Comparison of ENCODE assay signal across 8 mouse cellular contexts in genomic region chrX:153832606-153833005, GRCm38 (mm10). TPM values are rescaled to one million over a fixed set of nuclear protein-coding genes. Genes with fewer than 3 reads are reported as not detected.
DNase-seq lines count a peak whose midpoint lies in the region; ATAC-seq lines count a peak whose summit lies in the region.

No protein-coding gene starts in this region.

- WGBS in forebrain, embryonic 14.5 days, result 33% methylated on average over 14 of the region's 14 CpGs
- WGBS in liver, embryonic 13.5 days (ENCODE audit: insufficient replicate concordance), result 16% methylated on average over 14 of the region's 14 CpGs

- peak overlapping the region; percentile 62 for H3K9ac ChIP-seq in forebrain, embryonic 14.5 days (ENCODE audit: low read length)
- H3K9ac ChIP-seq in liver, embryonic 13.5 days, result no peak overlapping the region

- H3K4me3 ChIP-seq in brown adipose tissue, adult 24 weeks (ENCODE audit: insufficient read depth, low read depth, low read length), result peak overlapping the region; percentile 59
- peak overlapping the region; percentile 47 for H3K4me3 ChIP-seq in forebrain, embryonic 14.5 days (ENCODE audit: low read depth, low read length)
- H3K4me3 ChIP-seq in liver, embryonic 13.5 days (replicated peaks), result peak overlapping the region; percentile 47

- H3K4me1 ChIP-seq in brown adipose tissue, adult 24 weeks (ENCODE audit: control insufficient read depth, insufficient read depth, insufficient read length, low read length), result no peaks in the 10 kb centered on the region
- no peaks in the 10 kb centered on the region for H3K4me1 ChIP-seq in forebrain, embryonic 14.5 days (ENCODE audit: control insufficient read depth, insufficient read depth, low read length)
- no peaks in the 10 kb centered on the region for H3K4me1 ChIP-seq in liver, embryonic 13.5 days (replicated peaks)

- peak; percentile 1 for DNase-seq in left cerebral cortex, adult 11 months (ENCODE audit: low spot score)
- no peak for DNase-seq in left cerebral cortex, postnatal 10 days (ENCODE audit: extremely low spot score in 1 of 2, low spot score in 2 of 2)
- DNase-seq in forebrain, embryonic 14.5 days (ENCODE audit: low spot score), result peak; percentile 0
- no peak for DNase-seq in liver, embryonic 13.5 days
- DNase-seq in adrenal gland, adult 8-10 months, result no peak
- no peak for DNase-seq in cerebellum, adult 9-11 months
- no peak for DNase-seq in kidney, postnatal 14 days

- intact Hi-C loops in left cerebral cortex, postnatal 10 days (cut with DNase I), result no loop called here

- peak overlapping the region; percentile 53 for H3K4me2 ChIP-seq in forebrain, embryonic 14.5 days (ENCODE audit: low read length)
- peak overlapping the region; percentile 48 for H3K4me2 ChIP-seq in liver, embryonic 13.5 days

- H3K27ac ChIP-seq in brown adipose tissue, adult 24 weeks (replicated peaks; ENCODE audit: low read depth, low read length), result no peak overlapping the region
- H3K27ac ChIP-seq in forebrain, embryonic 14.5 days (ENCODE audit: low read depth, low read length), result no peak overlapping the region
- H3K27ac ChIP-seq in liver, embryonic 13.5 days, result no peak overlapping the region

- H3K9me3 ChIP-seq in forebrain, embryonic 14.5 days (replicated peaks; ENCODE audit: control insufficient read depth, low read length), result no peaks in the 10 kb centered on the region
- H3K9me3 ChIP-seq in liver, embryonic 13.5 days (replicated peaks), result no peaks in the 10 kb centered on the region

- H3K27me3 ChIP-seq in forebrain, embryonic 14.5 days (replicated peaks; ENCODE audit: control insufficient read depth, insufficient read depth, low read length), result no peaks in the 10 kb centered on the region
- no peaks in the 10 kb centered on the region for H3K27me3 ChIP-seq in liver, embryonic 13.5 days

- ATAC-seq in forebrain, embryonic 14.5 days, result peak; percentile 60
- no peak for ATAC-seq in liver, embryonic 13.5 days (ENCODE audit: low read depth)

- no peaks in the 10 kb centered on the region for H3K36me3 ChIP-seq in forebrain, embryonic 14.5 days (ENCODE audit: control insufficient read depth, insufficient read depth, low read length)
- no peaks in the 10 kb centered on the region for H3K36me3 ChIP-seq in liver, embryonic 13.5 days

RNA-seq across cellular contexts. Expression of gene Spin2c, which starts 0.6 kb away (rescaled TPM):
- total RNA-seq in left cerebral cortex, postnatal 10 days (2021), result 1 to 10 TPM; 6.8 to 8.1 TPM
- polyA plus RNA-seq in brown adipose tissue, adult 24 weeks (2012; ENCODE audit: insufficient read depth, insufficient read length, missing spikeins), result not detected in 2 replicates
- polyA plus RNA-seq in forebrain, embryonic 14.5 days (2014; fragmentation: Nextera tagmentation; extraction: Ambion mirVana), result 24.1 and 26.7 TPM in 2 replicates
- polyA plus RNA-seq in liver, embryonic 13.5 days (2015; fragmentation: Nextera tagmentation; extraction: Ambion mirVana), result 2.5 and 4.2 TPM in 2 replicates
- total RNA-seq in adrenal gland, adult 8-10 months (2022), result 1 to 10 TPM in 3 of 4 experiments, under 1 TPM in 1; 0.43 to 1.4 (median 1.2) TPM

Comparison
In these comparisons a context has a peak if more than half of its experiments do, and no peak if none do; other contexts are left out.
1. DNase-seq: peak in left cerebral cortex, adult 11 months (single experiment) and forebrain, embryonic 14.5 days (single experiment); none in left cerebral cortex, postnatal 10 days (0 of 2), liver, embryonic 13.5 days (single experiment), adrenal gland, adult 8-10 months (single experiment), cerebellum, adult 9-11 months (single experiment) and kidney, postnatal 14 days (single experiment).
2. Peak in every context shown above with its lines, with median percentiles within 50 percentile points of each other: H3K4me3 ChIP-seq.